Mouse (Mus musculus) CH12.LX (cell line): ENCODE measurements at regions not wholly inside any gene's neighbourhood (a gene's known extent, or its start where the extent isn't known, plus 50 kb on each side); places are given as distances from the start of the nearest gene placed in this dataset.

Experiments used
- DNase-seq: peaks from one replicate; pipeline ENCODE4 v3.0.0-alpha.2; 2013; ENCODE audit errors: extremely low read depth
- H3K27ac ChIP-seq: 2 replicates; pipeline ENCODE4 v1.5.1; 2012; ENCODE audit warnings: low read depth, mild to moderate bottlenecking, control low read depth, moderate library complexity; ENCODE audit not compliant: insufficient read depth
- H3K27me3 ChIP-seq: replicated peaks from 2 replicates; pipeline ENCODE3; 2012; ENCODE audit warnings: inconsistent platforms
- H3K36me3 ChIP-seq, 2 experiments: replicated peaks in 1 of 2; 2 replicates each; pipeline versions ENCODE3 to v1.6.1; 2012; ENCODE audit warnings: inconsistent platforms in 1 of 2, low read length in 1 of 2, mild to moderate bottlenecking in 1 of 2, mixed read lengths in 1 of 2, moderate library complexity in 1 of 2; ENCODE audit not compliant: control insufficient read depth in 1 of 2, insufficient read depth in 1 of 2
- H3K4me1 ChIP-seq, 2 experiments: 2 replicates each; pipeline ENCODE4 v1.6.1; 2012; ENCODE audit warnings: inconsistent platforms in 1 of 2, moderate library complexity in 1 of 2; ENCODE audit not compliant: insufficient read depth in 2 of 2, control insufficient read depth in 1 of 2
- H3K4me2 ChIP-seq: 2 replicates; pipeline ENCODE4 v1.6.1; 2012; ENCODE audit warnings: low read depth, mild to moderate bottlenecking, control low read depth; ENCODE audit not compliant: poor library complexity, insufficient read depth, severe bottlenecking
- H3K4me3 ChIP-seq, 3 experiments: fragments of 150-350 bp in 1 of 3; sonication (generic) in 1 of 3; replicated peaks in 1 of 3; 2 replicates each; pipeline versions ENCODE3 to v1.5.1; 2011 to 2012; ENCODE audit warnings: low read depth in 2 of 3, low read length in 2 of 3, mild to moderate bottlenecking in 2 of 3, moderate library complexity in 2 of 3, control low read depth in 1 of 3, improper control_type of control experiment in 1 of 3, inconsistent platforms in 1 of 3, mixed read lengths in 1 of 3; ENCODE audit not compliant: poor library complexity in 1 of 3
- H3K79me2 ChIP-seq: replicated peaks from 2 replicates; pipeline ENCODE4 v1.6.1; 2012; ENCODE audit warnings: mild to moderate bottlenecking, moderate library complexity; ENCODE audit not compliant: control insufficient read depth, poor library complexity, insufficient read depth, severe bottlenecking; ENCODE audit errors: extremely low read depth
- H3K9ac ChIP-seq: 2 replicates; pipeline ENCODE4 v1.6.1; 2012; ENCODE audit warnings: low read depth, mild to moderate bottlenecking, control low read depth, moderate library complexity; ENCODE audit not compliant: insufficient read depth
- H3K9me3 ChIP-seq: replicated peaks from 2 replicates; pipeline ENCODE3; 2012; ENCODE audit warnings: low read length, inconsistent platforms, mixed read lengths
- CHD2 ChIP-seq: IDR thresholded peaks from 2 replicates; pipeline ENCODE4 v1.6.1; 2011; ENCODE audit warnings: low read length, improper control_type of control experiment
- E2F4 ChIP-seq: IDR thresholded peaks from 2 replicates; pipeline ENCODE4 v1.6.1; 2011; ENCODE audit warnings: low read depth, low read length, improper control_type of control experiment; ENCODE audit not compliant: insufficient replicate concordance
- ELF1 ChIP-seq: IDR thresholded peaks from 2 replicates; pipeline ENCODE4 v1.6.1; 2014; ENCODE audit warnings: low read depth, mild to moderate bottlenecking, inconsistent platforms, low read length, improper control_type of control experiment
- IRF4 ChIP-seq: IDR thresholded peaks from 2 replicates; pipeline ENCODE4 v1.6.1; 2014; ENCODE audit warnings: low read depth, mild to moderate bottlenecking, inconsistent platforms, low read length, improper control_type of control experiment
- KAT2A ChIP-seq: IDR thresholded peaks from 2 replicates; pipeline ENCODE4 v1.6.1; 2012; ENCODE audit warnings: low read length, improper control_type of control experiment, inconsistent platforms; ENCODE audit not compliant: insufficient replicate concordance
- MXI1 ChIP-seq: IDR thresholded peaks from 2 replicates; pipeline ENCODE4 v1.6.1; 2011; ENCODE audit warnings: mild to moderate bottlenecking, low read depth, low read length, improper control_type of control experiment
- NRF1 ChIP-seq: IDR thresholded peaks from 2 replicates; pipeline ENCODE4 v1.6.1; 2014; ENCODE audit warnings: low read depth, mild to moderate bottlenecking, inconsistent platforms, low read length, improper control_type of control experiment, moderate library complexity
- PAX5 ChIP-seq: IDR thresholded peaks from 2 replicates; pipeline ENCODE4 v1.6.1; 2012; ENCODE audit warnings: low read length, inconsistent platforms, mixed read lengths
- POLR2A ChIP-seq: IDR thresholded peaks from 2 replicates; pipeline ENCODE4 v1.6.1; 2011; ENCODE audit warnings: low read depth, mild to moderate bottlenecking, improper control_type of control experiment, low read length
- POLR2AphosphoS2 ChIP-seq: IDR thresholded peaks from 2 replicates; pipeline ENCODE4 v1.6.1; 2011; ENCODE audit warnings: low read depth, low read length, improper control_type of control experiment
- RCOR1 ChIP-seq: conservative IDR thresholded peaks from 2 replicates; pipeline ENCODE4 v1.6.1; 2012; ENCODE audit warnings: low read depth, mild to moderate bottlenecking, inconsistent platforms, low read length, improper control_type of control experiment
- SIN3A ChIP-seq: IDR thresholded peaks from 2 replicates; pipeline ENCODE4 v1.6.1; 2012; ENCODE audit warnings: low read length, improper control_type of control experiment, inconsistent platforms
- TBP ChIP-seq: conservative IDR thresholded peaks from 2 replicates; pipeline ENCODE4 v1.6.1; 2011; ENCODE audit warnings: low read depth, low read length, improper control_type of control experiment
- USF2 ChIP-seq: conservative IDR thresholded peaks from 2 replicates; pipeline ENCODE4 v1.6.1; 2011; ENCODE audit warnings: low read depth, low read length, improper control_type of control experiment
- ZMIZ1 ChIP-seq: IDR thresholded peaks from 2 replicates; pipeline ENCODE4 v1.6.1; 2012; ENCODE audit warnings: low read depth, mild to moderate bottlenecking, inconsistent platforms, low read length, improper control_type of control experiment
- ZNF384 ChIP-seq: IDR thresholded peaks from 2 replicates; pipeline ENCODE4 v1.6.1; 2012; ENCODE audit warnings: low read depth, low read length, improper control_type of control experiment, inconsistent platforms
- dilution Hi-C: fragments of 300-500 bp; cut with MboI; formaldehyde crosslinking; loops from 2 replicates; pipeline ENCODE4 v1.14.3; 2020; ENCODE audit warnings: low sequenced_read_pairs; ENCODE audit not compliant: extremely low pct_unique_long_range_greater_than_20kb, extremely low pct_ligation_motif_present
- in situ Hi-C: fragments of 300-500 bp; cut with MboI; formaldehyde crosslinking; loops from 3 replicates; pipeline ENCODE4 v1.14.3; 2019; ENCODE audit warnings: low sequenced_read_pairs, low pct_ligation_motif_present, low pct_unique_long_range_greater_than_20kb, mixed read lengths

DNA sequence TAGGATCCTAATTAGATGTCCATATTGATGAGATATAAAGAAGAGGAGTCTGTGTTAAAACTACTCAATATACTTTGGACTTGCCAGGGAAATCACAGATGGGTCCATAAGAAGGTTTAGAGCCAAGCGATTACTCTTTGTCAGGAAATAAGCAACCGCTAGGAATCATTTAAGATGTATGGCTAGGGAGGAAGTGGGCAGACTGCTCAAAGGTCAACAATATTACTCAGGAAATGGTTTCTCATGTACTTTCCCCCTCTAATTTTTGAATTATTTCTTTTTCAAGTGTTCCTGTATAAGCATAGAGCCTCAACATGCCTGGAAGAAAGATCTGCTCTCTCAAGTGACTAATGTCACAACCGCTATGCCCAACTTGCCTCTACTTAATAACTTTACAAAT, 217.3 kb upstream of the Gm11114 start:
- dilution Hi-C loops (no loop called here), in situ Hi-C loops (no loop called here)
- Histone ChIP-seq H3K9ac (no peak overlapping the region), H3K4me1 (no peaks in the 10 kb centered on the region; a peak in 1 of 4 replicates), H3K79me2 (no peaks in the 10 kb centered on the region), H3K4me3 (no peak overlapping the region), H3K9me3 (no peaks in the 10 kb centered on the region), H3K36me3 (no peaks in the 10 kb centered on the region), H3K27me3 (no peaks in the 10 kb centered on the region), H3K27ac (no peak overlapping the region), H3K4me2 (no peak overlapping the region)
- DNase-seq: no peak
- TF ChIP-seq ZMIZ1: no peak
- no peak for TF ChIP-seq RCOR1
- TF ChIP-seq POLR2A: no peak
- no peak for TF ChIP-seq TBP
- TF ChIP-seq POLR2AphosphoS2: no peak
- no peak for TF ChIP-seq ZNF384
- TF ChIP-seq E2F4: no peak
- no peak for TF ChIP-seq SIN3A

DNA sequence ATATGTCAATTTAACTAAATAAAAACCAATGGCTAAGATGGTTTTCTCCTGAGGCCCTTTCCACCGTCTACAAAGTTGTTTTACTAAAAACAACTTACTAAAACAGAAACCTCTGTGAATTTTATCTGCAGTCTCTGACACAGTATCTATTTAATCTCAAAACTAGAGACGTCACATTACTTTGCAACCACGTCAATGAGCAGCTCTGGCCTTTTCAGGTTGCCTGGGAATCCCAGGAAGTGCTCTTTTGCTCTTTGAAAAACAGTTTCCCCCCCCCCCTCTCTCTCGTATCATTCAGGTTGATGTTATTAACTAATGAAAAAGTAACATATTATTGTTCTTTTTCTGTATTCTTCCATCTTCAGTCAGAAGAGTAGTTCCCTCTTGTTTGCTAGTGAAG, 216.1 kb upstream of the Gm11114 start:
- Histone ChIP-seq H3K4me3 (no peak overlapping the region), H3K27ac (no peak overlapping the region), H3K4me1 (no peaks in the 10 kb centered on the region), H3K27me3 (no peaks in the 10 kb centered on the region), H3K9me3 (no peaks in the 10 kb centered on the region), H3K9ac (no peak overlapping the region), H3K4me2 (no peak overlapping the region), H3K36me3 (no peaks in the 10 kb centered on the region), H3K79me2 (no peaks in the 10 kb centered on the region)
- DNase-seq: no peak
- no peak for TF ChIP-seq MXI1
- no peak for TF ChIP-seq PAX5
- no peak for TF ChIP-seq IRF4
- no peak for TF ChIP-seq ELF1
- dilution Hi-C loops: no loop called here
- in situ Hi-C loops: no loop called here

DNA sequence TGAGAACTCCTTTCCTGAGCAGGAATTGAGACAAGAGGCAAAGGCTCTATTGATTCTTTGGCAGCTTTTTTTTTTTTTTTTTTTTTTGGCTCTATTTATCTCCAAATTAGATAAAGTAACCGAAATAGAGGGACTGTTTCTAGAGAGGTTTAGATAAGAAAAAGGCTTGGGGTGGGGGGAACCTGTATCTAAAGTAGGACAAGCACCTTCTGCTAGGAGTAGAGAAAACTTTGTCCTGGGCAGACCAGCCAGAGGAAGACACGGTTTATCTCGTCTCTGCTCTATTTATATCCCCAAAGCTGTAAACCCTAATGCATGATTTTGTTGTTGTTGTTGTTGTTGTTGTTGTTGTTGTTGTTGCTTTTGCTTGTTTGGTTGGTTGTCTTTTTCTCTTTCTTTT, 199.6 kb upstream of the Gm11114 start:
- Histone ChIP-seq H3K4me2 (no peak overlapping the region), H3K36me3 (no peaks in the 10 kb centered on the region), H3K9me3 (no peaks in the 10 kb centered on the region), H3K4me1 (no peaks in the 10 kb centered on the region), H3K4me3 (no peak overlapping the region), H3K9ac (no peak overlapping the region), H3K27ac (no peak overlapping the region), H3K79me2 (no peaks in the 10 kb centered on the region), H3K27me3 (no peaks in the 10 kb centered on the region)
- dilution Hi-C loops: no loop called here
- TF ChIP-seq CHD2 (no peak), TBP (no peak), USF2 (no peak), KAT2A (no peak), SIN3A (no peak), NRF1 (no peak)
- DNase-seq: no peak
- in situ Hi-C loops: no loop called here
